Mouse (Mus musculus): ENCODE data around the gene Epha3.

DNA sequence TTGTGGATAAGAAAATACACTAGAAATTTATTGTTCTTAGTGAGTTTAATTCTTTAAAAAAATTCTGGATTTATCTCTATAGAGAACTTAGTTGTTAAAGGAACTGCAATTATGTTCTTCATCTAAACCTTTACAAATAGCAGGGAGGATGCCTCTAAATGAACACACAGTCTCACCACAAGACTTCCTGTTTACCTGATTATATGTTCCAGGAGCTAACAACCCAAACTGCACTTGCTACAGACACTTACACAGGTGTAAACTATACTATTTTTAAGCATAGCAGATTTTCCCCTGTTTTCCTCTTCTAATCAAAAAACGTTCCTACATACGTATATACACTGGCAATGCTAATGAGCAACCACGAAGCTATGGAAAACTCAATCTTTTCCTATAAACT lies 13.7 kb downstream of the Epha3 start:
- TF ChIP-seq CTCF (IDR thresholded peaks at IDR 0.05; ENCODE audit: control insufficient read depth, insufficient read depth, insufficient replicate concordance, low read depth, low read length): no peak
- TF ChIP-seq POLR2A (IDR thresholded peaks at IDR 0.05; ENCODE audit: control insufficient read depth, low read depth, low read length): no peak

Measured in testis, adult 2 months (tissue).